20 mouse cellular contexts compared by ENCODE assay signal in the genomic region with DNA sequence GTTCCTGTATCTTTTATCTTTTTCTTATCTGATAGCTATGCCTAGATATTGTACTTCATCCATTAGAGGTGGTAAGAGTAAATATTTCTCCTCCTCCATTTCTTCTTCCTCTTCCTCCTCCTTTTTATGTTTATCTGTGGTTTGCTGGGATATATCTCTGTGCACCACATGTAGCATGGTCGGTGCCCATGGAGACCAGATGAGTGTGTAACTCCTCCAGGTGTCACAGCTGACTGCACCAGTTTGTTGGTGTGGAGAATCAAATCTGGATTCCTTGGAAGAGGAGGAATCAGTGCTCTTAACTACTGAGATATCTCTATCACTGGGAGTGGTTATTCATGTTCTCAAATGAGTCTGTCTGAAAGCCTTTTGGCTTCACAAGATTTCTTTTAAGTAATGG. TPM values are rescaled to one million over a fixed set of nuclear protein-coding genes. Genes with fewer than 3 reads are reported as not detected.
DNase-seq lines count a peak whose midpoint lies in the region; ATAC-seq and TF ChIP-seq lines count a peak whose summit lies in the region.
"Had no signal": no experiment of that assay in that cellular context is flagged by ENCODE, and none has a peak within 500 bp of the region (broad histone marks: within the 10 kb centered on the region; RNA-seq: fewer than 3 reads in every experiment).

No protein-coding gene starts in this region.

- H3K27me3 ChIP-seq in liver, embryonic 11.5 days (replicated peaks; ENCODE audit: control insufficient read depth, insufficient read depth, low read length), result no peaks in the 10 kb centered on the region
- no peaks in the 10 kb centered on the region for H3K27me3 ChIP-seq in liver, embryonic 12.5 days (replicated peaks)
- no peaks in the 10 kb centered on the region for H3K27me3 ChIP-seq in MEL (ENCODE audit: control insufficient read depth in 1 of 2, insufficient read depth in 2 of 2, low read length in 2 of 2)
- no peaks in the 10 kb centered on the region for H3K27me3 ChIP-seq in intestine, embryonic 15.5 days (replicated peaks)
- H3K27me3 ChIP-seq: embryonic facial prominence, embryonic 12.5 days; forebrain, embryonic 13.5 days; forebrain, embryonic 15.5 days had no signal

- no peak for TF ChIP-seq CTCF in MEL (IDR thresholded peaks at IDR 0.05 in 2 of 3, conservative IDR thresholded peaks at IDR 0.05 in 1 of 3; ENCODE audit: control insufficient read depth in 1 of 3, insufficient read depth in 1 of 3, low read depth in 2 of 3, low read length in 3 of 3, poor library complexity in 1 of 3, severe bottlenecking in 1 of 3)

- H3K27ac ChIP-seq in liver, embryonic 11.5 days (ENCODE audit: low read depth, low read length), result no peak overlapping the region
- no peak overlapping the region for H3K27ac ChIP-seq in liver, embryonic 12.5 days
- no peak overlapping the region for H3K27ac ChIP-seq in MEL (ENCODE audit: control insufficient read depth, low read depth, low read length)
- no peak overlapping the region for H3K27ac ChIP-seq in intestine, embryonic 15.5 days
- H3K27ac ChIP-seq: embryonic facial prominence, embryonic 10.5 days; embryonic facial prominence, embryonic 12.5 days; forebrain, embryonic 13.5 days; forebrain, embryonic 15.5 days had no signal

- H3K4me1 ChIP-seq in liver, embryonic 11.5 days (replicated peaks; ENCODE audit: control insufficient read depth, insufficient read depth, low read length), result no peaks in the 10 kb centered on the region
- H3K4me1 ChIP-seq in liver, embryonic 12.5 days, result peaks cover 13% of the 10 kb centered on the region
- peaks cover 3 to 12% of the 10 kb centered on the region in 2 experiments for H3K4me1 ChIP-seq in MEL (ENCODE audit: control insufficient read depth in 1 of 2, insufficient read depth in 2 of 2, low read length in 2 of 2)
- H3K4me1 ChIP-seq in intestine, embryonic 15.5 days (replicated peaks), result no peaks in the 10 kb centered on the region
- H3K4me1 ChIP-seq: embryonic facial prominence, embryonic 10.5 days; embryonic facial prominence, embryonic 12.5 days; forebrain, embryonic 13.5 days; forebrain, embryonic 15.5 days had no signal

- no peak overlapping the region for H3K4me3 ChIP-seq in liver, embryonic 11.5 days (ENCODE audit: low read depth, low read length)
- H3K4me3 ChIP-seq in liver, embryonic 12.5 days, result no peak overlapping the region
- H3K4me3 ChIP-seq in MEL (ENCODE audit: control insufficient read depth in 1 of 2, insufficient read depth in 1 of 2, low read depth in 2 of 2, low read length in 2 of 2), result no peak overlapping the region
- H3K4me3 ChIP-seq in intestine, embryonic 15.5 days (replicated peaks), result no peak overlapping the region
- H3K4me3 ChIP-seq: embryonic facial prominence, embryonic 10.5 days; embryonic facial prominence, embryonic 12.5 days; forebrain, embryonic 13.5 days; forebrain, embryonic 15.5 days had no signal

- TF ChIP-seq EP300 in MEL (IDR thresholded peaks at IDR 0.05; ENCODE audit: low read depth in 1 of 2, low read length in 2 of 2), result peak; percentile 62 to 81

- H3K4me2 ChIP-seq in liver, embryonic 11.5 days, result no peak overlapping the region
- H3K4me2 ChIP-seq in liver, embryonic 12.5 days, result no peak overlapping the region
- no peak overlapping the region for H3K4me2 ChIP-seq in intestine, embryonic 15.5 days (replicated peaks)
- H3K4me2 ChIP-seq: embryonic facial prominence, embryonic 12.5 days; forebrain, embryonic 13.5 days; forebrain, embryonic 15.5 days had no signal

- no peak for TF ChIP-seq RAD21 in MEL (IDR thresholded peaks at IDR 0.05; ENCODE audit: low read depth, low read length)

- no peaks in the 10 kb centered on the region for H3K79me2 ChIP-seq in MEL (ENCODE audit: control insufficient read depth, insufficient read depth, low read length, poor library complexity)

- no peak overlapping the region for H3K9ac ChIP-seq in liver, embryonic 11.5 days (ENCODE audit: low read depth, low read length)
- H3K9ac ChIP-seq in liver, embryonic 12.5 days, result no peak overlapping the region
- no peak overlapping the region for H3K9ac ChIP-seq in MEL (ENCODE audit: control insufficient read depth, low read depth, low read length, poor library complexity, severe bottlenecking)
- H3K9ac ChIP-seq in intestine, embryonic 15.5 days, result no peak overlapping the region
- H3K9ac ChIP-seq: embryonic facial prominence, embryonic 12.5 days; forebrain, embryonic 13.5 days; forebrain, embryonic 15.5 days; forebrain, postnatal 0 days had no signal

- 47% methylated on average over 1 of the region's 1 CpGs for WGBS in liver, embryonic 11.5 days
- WGBS in liver, embryonic 12.5 days (ENCODE audit: insufficient replicate concordance), result 33% methylated on average over 1 of the region's 1 CpGs
- WGBS in intestine, embryonic 15.5 days, result 93% methylated on average over 1 of the region's 1 CpGs

- ATAC-seq in liver, embryonic 11.5 days (replicated peaks; ENCODE audit: low FRiP score), result 0 out of 2 replicates have a peak, but pooled peaks have one; percentile 18
- no peak for ATAC-seq in liver, embryonic 12.5 days
- ATAC-seq in megakaryocyte-erythroid progenitor cell, adult 5-6 weeks (replicated peaks; ENCODE audit: low FRiP score, low TSS enrichment, poor library complexity, severe bottlenecking), result peak; percentile 67; the same call in 1 of the 2 replicates
- ATAC-seq in frontal cortex, adult (ENCODE audit: low TSS enrichment), result no peak
- ATAC-seq in intestine, embryonic 15.5 days, result no peak
- ATAC-seq: forebrain, embryonic 13.5 days; forebrain, embryonic 15.5 days; forebrain, postnatal 0 days had no signal

- H3K36me3 ChIP-seq in liver, embryonic 11.5 days (ENCODE audit: control insufficient read depth, insufficient read depth, low read length), result no peaks in the 10 kb centered on the region; the same call in 1 of the 2 replicates
- H3K36me3 ChIP-seq in liver, embryonic 12.5 days, result peaks cover 5% of the 10 kb centered on the region; the same call in 1 of the 2 replicates
- peaks cover 12 to 20% of the 10 kb centered on the region in 2 experiments; a peak in 3 of 4 replicates for H3K36me3 ChIP-seq in MEL (ENCODE audit: control insufficient read depth in 1 of 2, insufficient read depth in 2 of 2, low read length in 2 of 2)
- H3K36me3 ChIP-seq in intestine, embryonic 15.5 days, result no peaks in the 10 kb centered on the region
- H3K36me3 ChIP-seq: embryonic facial prominence, embryonic 12.5 days; forebrain, embryonic 15.5 days had no signal

- no peaks in the 10 kb centered on the region for H3K9me3 ChIP-seq in liver, embryonic 11.5 days (ENCODE audit: control insufficient read depth, low read length)
- H3K9me3 ChIP-seq in liver, embryonic 12.5 days (replicated peaks), result no peaks in the 10 kb centered on the region
- H3K9me3 ChIP-seq in MEL (replicated peaks; ENCODE audit: insufficient read depth, low read length), result no peaks in the 10 kb centered on the region
- H3K9me3 ChIP-seq in intestine, embryonic 15.5 days, result no peaks in the 10 kb centered on the region
- H3K9me3 ChIP-seq: embryonic facial prominence, embryonic 10.5 days; embryonic facial prominence, embryonic 12.5 days; forebrain, embryonic 13.5 days; forebrain, embryonic 15.5 days had no signal

- no peak for DNase-seq in liver, embryonic 11.5 days (ENCODE audit: low spot score)
- DNase-seq in MEL (ENCODE audit: low read depth, low spot score), result peak; percentile 58
- DNase-seq in MEL-GATA-1-ER (ENCODE audit: extremely low read depth, low read depth), result peak; percentile 29
- DNase-seq: adrenal gland, adult 8-10 months; adrenal gland, postnatal 14 days; adrenal gland, postnatal 36 days; cerebellum, adult 11-12 months; cerebellum, adult 2 months; cerebellum, adult 9-10 months; cerebellum, postnatal 10 days; cerebellum, postnatal 25 days; forebrain, postnatal 0 days had no signal

- no peak for TF ChIP-seq POLR2A in MEL (IDR thresholded peaks at IDR 0.05; ENCODE audit: control insufficient read depth in 1 of 2, insufficient read depth in 1 of 2, low read depth in 1 of 2, low read length in 2 of 2, poor library complexity in 1 of 2)

TF ChIP-seq in MEL, 35 proteins besides CTCF, POLR2A, EP300 and RAD21:
- TF ChIP-seq MXI1 (IDR thresholded peaks at IDR 0.05; ENCODE audit: low read depth, low read length) (peak; percentile 57; the same call in 1 of the 2 replicates), MEF2A (IDR thresholded peaks at IDR 0.05; ENCODE audit: extremely low read depth, insufficient replicate concordance, low read depth, low read length, poor library complexity, severe bottlenecking) (no peak), HCFC1 (IDR thresholded peaks at IDR 0.05; ENCODE audit: low read depth, low read length) (no peak), TAL1 (IDR thresholded peaks at IDR 0.05; ENCODE audit: low read length) (peak; percentile 75), TCF12 (IDR thresholded peaks at IDR 0.05; ENCODE audit: low read depth, low read length) (peak; percentile 84), POLR2AphosphoS5 (IDR thresholded peaks at IDR 0.05; ENCODE audit: borderline replicate concordance, low read depth, low read length) (no peak), ETS1 (IDR thresholded peaks at IDR 0.05; ENCODE audit: low read depth, low read length) (peak; percentile 78), GATA1 (IDR thresholded peaks at IDR 0.05; ENCODE audit: low read depth, low read length) (peak; percentile 82), MAX (IDR thresholded peaks at IDR 0.05; ENCODE audit: low read length) (no peak), MYB (IDR thresholded peaks at IDR 0.05; ENCODE audit: low read depth, low read length) (no peak), SIN3A (IDR thresholded peaks at IDR 0.05; ENCODE audit: low read length) (peak; percentile 68), RCOR1 (IDR thresholded peaks at IDR 0.05; ENCODE audit: low read depth, low read length) (peak; percentile 87)

RNA-seq across cellular contexts. Expression of gene Ube3a, which starts 37.0 kb away (rescaled TPM):
- 123 and 124 TPM in 2 replicates for polyA plus RNA-seq in liver, embryonic 11.5 days (2014; fragmentation: Nextera tagmentation; extraction: Ambion mirVana)
- 88.5 and 92.6 TPM in 2 replicates for polyA plus RNA-seq in liver, embryonic 12.5 days (2016; fragmentation: Nextera tagmentation; extraction: Ambion mirVana)
- 81.7 and 84.1 TPM in 2 replicates for total RNA-seq in MEL (2012; rRNA removed)
- polyA plus RNA-seq in MEL (2012; ENCODE audit: insufficient read depth in 1 of 2, insufficient read length in 2 of 2, low read depth in 1 of 2, low replicate concordance in 2 of 2, missing spikeins in 1 of 2), result 100 to 1,000 TPM in 1 of 2 experiments, 10 to 100 TPM in 1; 46.3 to 112 TPM
- 77.9 and 110 TPM in 2 replicates for total RNA-seq in megakaryocyte-erythroid progenitor cell, adult 5-6 weeks (2014; fragmentation: Nextera tagmentation)
- total RNA-seq in megakaryocyte-erythroid progenitor cell, adult 5-6 weeks (2017), result 79.6 and 125 TPM in 2 replicates
- 114 and 136 TPM in 2 replicates for polyA plus RNA-seq in intestine, embryonic 15.5 days (2015; fragmentation: Nextera tagmentation; extraction: Ambion mirVana)

Comparison
In these comparisons a context has a peak if more than half of its experiments do, and no peak if none do; other contexts are left out.
1. ATAC-seq: peak in liver, embryonic 11.5 days (single experiment) and megakaryocyte-erythroid progenitor cell, adult 5-6 weeks (single experiment); none in liver, embryonic 12.5 days (single experiment), frontal cortex, adult (single experiment) and intestine, embryonic 15.5 days (single experiment).